Mouse (Mus musculus) forebrain, embryonic 10.5 days (tissue): Measurements from ENCODE around the gene Hist1h2ad. TPM values are rescaled to one million over a fixed set of nuclear protein-coding genes. Genes with fewer than 3 reads are reported as not detected.
"Not testable (repeated sequence)": the region's sequence is repeated elsewhere in the genome, so short reads cannot be mapped to it uniquely, and the experiment has no call there.

ENCODE experiments used
- DNase-seq: peaks from one replicate; pipeline ENCODE4 v3.0.0-alpha.2; 2017; ENCODE audit warnings: low spot score; ENCODE audit errors: extremely low spot score
- H3K27ac ChIP-seq: fragments of 300-500 bp; sonication (generic); 2 replicates; pipeline ENCODE4 v1.5.1; 2016; ENCODE audit warnings: mild to moderate bottlenecking
- H3K27me3 ChIP-seq: fragments of 300-500 bp; sonication (generic); 2 replicates; pipeline ENCODE4 v1.6.1; 2016; ENCODE audit warnings: mild to moderate bottlenecking; ENCODE audit not compliant: poor library complexity, severe bottlenecking
- H3K36me3 ChIP-seq: fragments of 300-500 bp; sonication (generic); replicated peaks from 2 replicates; pipeline ENCODE4 v1.6.1; 2016; ENCODE audit warnings: mild to moderate bottlenecking, moderate library complexity
- H3K4me1 ChIP-seq: fragments of 300-500 bp; sonication (generic); 2 replicates; pipeline ENCODE4 v1.6.1; 2016
- H3K4me3 ChIP-seq: fragments of 300-500 bp; sonication (generic); 2 replicates; pipeline ENCODE4 v1.5.1; 2016; ENCODE audit warnings: mild to moderate bottlenecking, moderate library complexity
- H3K9me3 ChIP-seq: fragments of 300-500 bp; sonication (generic); 2 replicates; pipeline ENCODE4 v1.6.1; 2016; ENCODE audit warnings: mild to moderate bottlenecking, moderate library complexity
- WGBS: fragments of 180-500 bp; shearing (Covaris S2); methylation state at CpG from one replicate; pipeline ENCODE4 v1.1.7; 2016; 5-methylcytosine and 5-hydroxymethylcytosine counted together
- polyA plus RNA-seq: library from polyadenylated mRNA; unstranded; fragments of >200 nt; fragmentation: Nextera tagmentation; extraction: Ambion mirVana; gene quantifications from 2 replicates; pipeline ENCODE4 v1.2.1, GENCODE M21; 2016

Gene Hist1h2ad
- polyA plus RNA-seq, 1 experiment from 2014 or later: 1.5 TPM

- DNase-seq: peak; percentile 94
- WGBS: under 1% methylated on average over 60 of the region's 67 CpGs
- not testable (repeated sequence) for H3K9me3 ChIP-seq, H3K36me3 ChIP-seq, H3K27me3 ChIP-seq
- Histone ChIP-seq H3K4me3 (peak within 1 kb of the TSS; percentile 54), H3K27ac (peak within 1 kb of the TSS; percentile 98), H3K4me1 (peaks cover 11% of the 10 kb centered on the region)
Measured at GRCm38 (mm10) chr13:23561883-23562659, 12.1 kb upstream of the Hist1h2ad start, which contains the start of gene Hist1h3e. Gene Hist1h3e (minus strand): TSS chr13:23562369.

GRCm38 (mm10) chr13:23562699-23563462 lies 11.3 kb upstream of the Hist1h2ad start:
- Histone ChIP-seq H3K36me3 (no peaks in the 10 kb centered on the region), H3K27me3 (no peaks in the 10 kb centered on the region), H3K4me1 (peaks cover 9% of the 10 kb centered on the region; the same call in 1 of the 2 replicates), H3K4me3 (peak overlapping the region; percentile 54), H3K9me3 (no peaks in the 10 kb centered on the region), H3K27ac (peak overlapping the region; percentile 98)
- WGBS: 3% methylated on average over 18 of the region's 18 CpGs
- peak; percentile 50 for DNase-seq

- Histone ChIP-seq H3K27ac (peak overlapping the region; percentile 98), H3K4me1 (peaks cover 10% of the 10 kb centered on the region), H3K9me3 (no peaks in the 10 kb centered on the region), H3K27me3 (no peaks in the 10 kb centered on the region), H3K4me3 (no peak overlapping the region), H3K36me3 (no peaks in the 10 kb centered on the region)
- WGBS: 92% methylated on average over 2 of the region's 2 CpGs
- no peak for DNase-seq
Measured at GRCm38 (mm10) chr13:23564482-23564881, 9.7 kb upstream of the Hist1h2ad start.

- not testable (repeated sequence) for H3K9me3 ChIP-seq, DNase-seq, H3K27me3 ChIP-seq, H3K36me3 ChIP-seq
- peak overlapping the region; percentile 55 for H3K4me3 ChIP-seq
- WGBS: 2% methylated on average over 22 of the region's 41 CpGs
- H3K27ac ChIP-seq: peak overlapping the region; percentile 98
- peaks cover 26% of the 10 kb centered on the region for H3K4me1 ChIP-seq
Measured at GRCm38 (mm10) chr13:23570261-23571021, 3.7 kb upstream of the Hist1h2ad start.

GRCm38 (mm10) chr13:23571022-23571503 lies 3.1 kb upstream of the Hist1h2ad start, which contains the start of the genes Hist1h2ae and Hist1h2bg:
Gene Hist1h2ae (minus strand): TSS chr13:23571220.
Gene Hist1h2bg (plus strand): TSS chr13:23571396.
- WGBS: under 1% methylated on average over 18 of the region's 18 CpGs

GRCm38 (mm10) chr13:23571504-23572217 lies 2.5 kb upstream of the Hist1h2ad start:
- not testable (repeated sequence) for H3K9me3 ChIP-seq, H3K36me3 ChIP-seq, H3K27me3 ChIP-seq
- peak; percentile 20 for DNase-seq
- peak overlapping the region; percentile 98 for H3K27ac ChIP-seq
- peak overlapping the region; percentile 55 for H3K4me3 ChIP-seq
- WGBS: under 1% methylated on average over 13 of the region's 34 CpGs
- peaks cover 33% of the 10 kb centered on the region for H3K4me1 ChIP-seq

More at GRCm38 (mm10) chr13:23571022-23571503, 3.1 kb upstream of the Hist1h2ad start, which contains the start of the genes Hist1h2ae and Hist1h2bg:
- peaks cover 27% of the 10 kb centered on the region for H3K4me1 ChIP-seq
- H3K36me3 ChIP-seq: no peaks in the 10 kb centered on the region
- peak; percentile 72 for DNase-seq
- H3K27me3 ChIP-seq: no peaks in the 10 kb centered on the region
- H3K27ac ChIP-seq: peak within 1 kb of the TSS; percentile 98
- H3K9me3 ChIP-seq: no peaks in the 10 kb centered on the region
- peak within 1 kb of the TSS; percentile 55 for H3K4me3 ChIP-seq

GRCm38 (mm10) chr13:23572218-23573033 lies 1.8 kb upstream of the Hist1h2ad start:
- H3K27me3 ChIP-seq: no peaks in the 10 kb centered on the region
- no peaks in the 10 kb centered on the region for H3K9me3 ChIP-seq
- H3K4me3 ChIP-seq: peak overlapping the region; percentile 55
- peak overlapping the region; percentile 93 for H3K27ac ChIP-seq
- DNase-seq: no peak
- WGBS: 43% methylated on average over 2 of the region's 2 CpGs
- peaks cover 40% of the 10 kb centered on the region for H3K4me1 ChIP-seq
- H3K36me3 ChIP-seq: no peaks in the 10 kb centered on the region

GRCm38 (mm10) chr13:23573034-23573897 lies 915 bp upstream of the Hist1h2ad start:
- not testable (repeated sequence) for H3K9me3 ChIP-seq, H3K36me3 ChIP-seq, H3K27me3 ChIP-seq
- Histone ChIP-seq H3K27ac (peak overlapping the region; percentile 93), H3K4me3 (peak overlapping the region; percentile 55), H3K4me1 (peaks cover 42% of the 10 kb centered on the region)
- peak; percentile 21 for DNase-seq
- WGBS: 12% methylated on average over 20 of the region's 20 CpGs

- DNase-seq, H3K36me3 ChIP-seq, H3K9me3 ChIP-seq, H3K27me3 ChIP-seq: not testable (repeated sequence)
- peaks cover 38% of the 10 kb centered on the region for H3K4me1 ChIP-seq
- peak overlapping the region; percentile 62 for H3K4me3 ChIP-seq
- under 1% methylated on average over 15 of the region's 39 CpGs for WGBS
- peak overlapping the region; percentile 95 for H3K27ac ChIP-seq
Measured at GRCm38 (mm10) chr13:23574546-23575170, 477 bp downstream of the Hist1h2ad start.

GRCm38 (mm10) chr13:23575271-23575851 lies 1.2 kb downstream of the Hist1h2ad start, which contains the start of gene Hist1h3d:
Gene Hist1h3d (plus strand): TSS chr13:23575763.
- Histone ChIP-seq H3K27ac (peak within 1 kb of the TSS; percentile 95), H3K4me1 (peaks cover 34% of the 10 kb centered on the region), H3K27me3 (no peaks in the 10 kb centered on the region), H3K9me3 (no peaks in the 10 kb centered on the region), H3K4me3 (peak within 1 kb of the TSS; percentile 62), H3K36me3 (no peaks in the 10 kb centered on the region)
- DNase-seq: peak; percentile 57
- under 1% methylated on average over 18 of the region's 18 CpGs for WGBS
